Mouse (Mus musculus) spleen, adult 12 weeks (tissue): ENCODE measurements around the gene Fbxo17.

ENCODE experiments used
- DNase-seq: peaks from one replicate; pipeline ENCODE4 v3.0.0; 2022; ENCODE audit warnings: low spot score

Gene Fbxo17

GRCm38 (mm10) chr7:28719159-28719558 is 2.6 kb downstream of the Fbxo17 start:
- DNase-seq = no peak

- DNase-seq = no peak
These were observed 3.0 kb downstream of the Fbxo17 start for GRCm38 (mm10) chr7:28719650-28720049.

- no peak for DNase-seq
These were observed 4.3 kb downstream of the Fbxo17 start for GRCm38 (mm10) chr7:28720753-28721537.

GRCm38 (mm10) chr7:28722079-28722478 is 5.5 kb downstream of the Fbxo17 start:
- no peak for DNase-seq

- no peak for DNase-seq
These were observed 8.0 kb downstream of the Fbxo17 start for GRCm38 (mm10) chr7:28724613-28725012.

- peak; percentile 44 for DNase-seq
These were observed 10.0 kb downstream of the Fbxo17 start for GRCm38 (mm10) chr7:28726600-28726999.

- DNase-seq = no peak
These were observed 11.2 kb downstream of the Fbxo17 start for GRCm38 (mm10) chr7:28727649-28728340.

GRCm38 (mm10) chr7:28732341-28733142 is 15.9 kb downstream of the Fbxo17 start:
- peak; percentile 58 for DNase-seq

- DNase-seq = no peak
These were observed 16.6 kb downstream of the Fbxo17 start for GRCm38 (mm10) chr7:28733211-28733610.

- DNase-seq = no peak
These were observed 19.1 kb downstream of the Fbxo17 start for GRCm38 (mm10) chr7:28735701-28736100.

- DNase-seq = no peak
These were observed 23.2 kb downstream of the Fbxo17 start for GRCm38 (mm10) chr7:28739829-28740228.

- no peak for DNase-seq
These were observed 24.3 kb downstream of the Fbxo17 start for GRCm38 (mm10) chr7:28740949-28741348.

GRCm38 (mm10) chr7:28741368-28741708 is 24.7 kb downstream of the Fbxo17 start:
- no peak for DNase-seq

GRCm38 (mm10) chr7:28741709-28742438 is 25.3 kb downstream of the Fbxo17 start, which contains the start of the genes Mrps12 and Sars2:
Gene Mrps12 (minus strand): TSS chr7:28741820.
Gene Sars2 (plus strand): TSS chr7:28741992.
- peak; percentile 96 for DNase-seq

GRCm38 (mm10) chr7:28749935-28750334 is 33.3 kb downstream of the Fbxo17 start:
- no peak for DNase-seq

GRCm38 (mm10) chr7:28756079-28756478 is 39.5 kb downstream of the Fbxo17 start, which contains the start of gene Ccer2:
Gene Ccer2 (plus strand): TSS chr7:28756174.
- DNase-seq = no peak

- DNase-seq = no peak
These were observed 42.0 kb downstream of the Fbxo17 start for GRCm38 (mm10) chr7:28758623-28759022.

- no peak for DNase-seq
These were observed 45.3 kb downstream of the Fbxo17 start for GRCm38 (mm10) chr7:28761907-28762306.

- no peak for DNase-seq
These were observed 48.6 kb downstream of the Fbxo17 start for GRCm38 (mm10) chr7:28765211-28765610.

GRCm38 (mm10) chr7:28766173-28766879 is 49.7 kb downstream of the Fbxo17 start, which contains the start of gene Sirt2:
Gene Sirt2 (plus strand): TSS chr7:28766735.
- DNase-seq = peak; percentile 96

- DNase-seq = no peak
These were observed 50.3 kb downstream of the Fbxo17 start for GRCm38 (mm10) chr7:28766910-28767309.
